Mouse (Mus musculus) stomach, postnatal 0 days (tissue): ENCODE results near the gene C1ra. TPM values are rescaled to one million over a fixed set of nuclear protein-coding genes. Genes with fewer than 3 reads are reported as not detected.

Source experiments
- ATAC-seq: fragments of 200-750 bp; cut with Nextera tagmentation; 2 replicates; pipeline ENCODE4 v1.8.0; 2017; ENCODE audit not compliant: low FRiP score, low TSS enrichment
- DNase-seq: peaks from one replicate; pipeline ENCODE4 v3.0.0-alpha.2; 2016; ENCODE audit warnings: low spot score
- H3K27ac ChIP-seq: fragments of 300-500 bp; sonication (generic); replicated peaks from 2 replicates; pipeline ENCODE4 v1.5.1; 2014; ENCODE audit warnings: mild to moderate bottlenecking, control low read depth
- H3K27me3 ChIP-seq: fragments of 300-500 bp; sonication (generic); 2 replicates; pipeline ENCODE4 v1.6.1; 2014; ENCODE audit warnings: low read length; ENCODE audit not compliant: control insufficient read depth, insufficient read depth
- H3K36me3 ChIP-seq: fragments of 300-500 bp; sonication (generic); 2 replicates; pipeline ENCODE4 v1.6.1; 2014; ENCODE audit warnings: low read length, mixed read lengths; ENCODE audit not compliant: control insufficient read depth, insufficient read depth
- H3K4me1 ChIP-seq: fragments of 300-500 bp; sonication (generic); replicated peaks from 2 replicates; pipeline ENCODE4 v1.6.1; 2014; ENCODE audit warnings: antibody characterized with exemption; ENCODE audit not compliant: control insufficient read depth, insufficient read depth
- H3K4me2 ChIP-seq: fragments of 300-500 bp; sonication (generic); replicated peaks from 2 replicates; pipeline ENCODE4 v1.6.1; 2014; ENCODE audit warnings: low read depth, mild to moderate bottlenecking, control low read depth, moderate library complexity
- H3K4me3 ChIP-seq: fragments of 300-500 bp; sonication (generic); 2 replicates; pipeline ENCODE4 v1.5.1; 2014; ENCODE audit warnings: low read depth, low read length, control low read depth
- H3K9ac ChIP-seq: fragments of 300-500 bp; sonication (generic); 2 replicates; pipeline ENCODE4 v1.6.1; 2014; ENCODE audit warnings: mild to moderate bottlenecking, low read length, control low read depth, mixed read lengths
- H3K9me3 ChIP-seq: fragments of 300-500 bp; sonication (generic); 2 replicates; pipeline ENCODE4 v1.6.1; 2016; ENCODE audit warnings: low read length; ENCODE audit not compliant: control insufficient read depth
- CTCF ChIP-seq: IDR thresholded peaks from 2 replicates; pipeline ENCODE4 v1.5.1; 2016; ENCODE audit warnings: antibody characterized with exemption, low read depth, mild to moderate bottlenecking, moderate library complexity
- EP300 ChIP-seq: optimal IDR thresholded peaks from 2 replicates; pipeline ENCODE3; 2016; ENCODE audit warnings: antibody characterized with exemption
- WGBS: fragments of 180-500 bp; shearing (Covaris S2); extraction: QIAGEN DNeasy Blood & Tissue Kit; methylation state at CpG from one replicate; pipeline ENCODE4 v1.1.7; 2014; 5-methylcytosine and 5-hydroxymethylcytosine counted together
- polyA plus RNA-seq: library from polyadenylated mRNA; unstranded; fragments of >200 nt; fragmentation: Nextera tagmentation; extraction: Ambion mirVana; gene quantifications from 2 replicates; pipeline ENCODE4 v1.2.1, GENCODE M21; 2015

Gene C1ra
- polyA plus RNA-seq, 1 experiment from 2014 or later, result 15.0 TPM

- no peak for DNase-seq
- 68% methylated on average over 5 of the region's 5 CpGs for WGBS
- H3K9ac ChIP-seq, result no peak overlapping the region
- no peaks in the 10 kb centered on the region for H3K4me1 ChIP-seq
- no peaks in the 10 kb centered on the region for H3K36me3 ChIP-seq
- no peak for TF ChIP-seq EP300
- H3K27me3 ChIP-seq, result no peaks in the 10 kb centered on the region
- H3K4me2 ChIP-seq, result no peak overlapping the region
- no peak for ATAC-seq
- H3K27ac ChIP-seq, result peak overlapping the region; percentile 56; the same call in 1 of the 2 replicates
- no peaks in the 10 kb centered on the region for H3K9me3 ChIP-seq
- H3K4me3 ChIP-seq, result no peak overlapping the region
These were observed 18.3 kb upstream of the C1ra start for GRCm38 (mm10) chr6:124493886-124494285.

GRCm38 (mm10) chr6:124496054-124496453, 16.2 kb upstream of the C1ra start:
- WGBS, result 85% methylated on average over 5 of the region's 5 CpGs
- Histone ChIP-seq H3K4me2 (no peak overlapping the region), H3K9me3 (no peaks in the 10 kb centered on the region), H3K27ac (no peak overlapping the region), H3K36me3 (no peaks in the 10 kb centered on the region), H3K9ac (no peak overlapping the region), H3K4me3 (no peak overlapping the region), H3K27me3 (no peaks in the 10 kb centered on the region), H3K4me1 (no peaks in the 10 kb centered on the region)
- DNase-seq (no peak), ATAC-seq (no peak)
- TF ChIP-seq EP300 (no peak), CTCF (no peak)

GRCm38 (mm10) chr6:124499914-124500566, 12.2 kb upstream of the C1ra start:
- DNase-seq (no peak), ATAC-seq (no peak)
- Histone ChIP-seq H3K4me2 (no peak overlapping the region), H3K27me3 (no peaks in the 10 kb centered on the region), H3K27ac (no peak overlapping the region), H3K36me3 (no peaks in the 10 kb centered on the region), H3K4me1 (no peaks in the 10 kb centered on the region), H3K9me3 (no peaks in the 10 kb centered on the region), H3K4me3 (no peak overlapping the region), H3K9ac (no peak overlapping the region)
- TF ChIP-seq EP300, result no peak
- TF ChIP-seq CTCF, result no peak
- WGBS, result 43% methylated on average over 10 of the region's 10 CpGs

- Histone ChIP-seq H3K4me1 (no peaks in the 10 kb centered on the region), H3K27me3 (no peaks in the 10 kb centered on the region), H3K27ac (no peak overlapping the region), H3K4me2 (no peak overlapping the region), H3K9ac (no peak overlapping the region), H3K4me3 (no peak overlapping the region), H3K9me3 (no peaks in the 10 kb centered on the region), H3K36me3 (no peaks in the 10 kb centered on the region)
- no peak for DNase-seq
- WGBS, result 58% methylated on average over 4 of the region's 4 CpGs
- ATAC-seq, result no peak
- TF ChIP-seq EP300 (no peak), CTCF (no peak)
These were observed 10.7 kb upstream of the C1ra start for GRCm38 (mm10) chr6:124501473-124501872.

GRCm38 (mm10) chr6:124502021-124502420, 10.2 kb upstream of the C1ra start:
- Histone ChIP-seq H3K9me3 (no peaks in the 10 kb centered on the region), H3K4me3 (no peak overlapping the region), H3K36me3 (no peaks in the 10 kb centered on the region), H3K27me3 (no peaks in the 10 kb centered on the region), H3K4me2 (no peak overlapping the region), H3K9ac (no peak overlapping the region), H3K4me1 (no peaks in the 10 kb centered on the region), H3K27ac (no peak overlapping the region)
- DNase-seq (no peak), ATAC-seq (no peak)
- no peak for TF ChIP-seq EP300
- TF ChIP-seq CTCF, result no peak
- 91% methylated on average over 5 of the region's 5 CpGs for WGBS

- no peak for DNase-seq
- no peak for TF ChIP-seq EP300
- TF ChIP-seq CTCF, result no peak
- Histone ChIP-seq H3K9ac (no peak overlapping the region), H3K4me3 (no peak overlapping the region), H3K27ac (no peak overlapping the region), H3K4me1 (no peaks in the 10 kb centered on the region), H3K36me3 (no peaks in the 10 kb centered on the region), H3K9me3 (no peaks in the 10 kb centered on the region), H3K27me3 (no peaks in the 10 kb centered on the region), H3K4me2 (no peak overlapping the region)
- WGBS, result 62% methylated on average over 4 of the region's 4 CpGs
- ATAC-seq, result no peak
These were observed 7.2 kb upstream of the C1ra start for GRCm38 (mm10) chr6:124505028-124505427.
